In genomic region chr16:92632115-92632763, GRCm38 (mm10) we compare ENCODE assay signal across 12 mouse cellular contexts.
DNase-seq lines count a peak whose midpoint lies in the region; ATAC-seq and TF ChIP-seq lines count a peak whose summit lies in the region.
"Had no signal": no experiment of that assay in that cellular context is flagged by ENCODE, and none has a peak within 500 bp of the region (broad histone marks: within the 10 kb centered on the region; RNA-seq: fewer than 3 reads in every experiment).

No protein-coding gene starts in this region.

- no peak overlapping the region for H3K27ac ChIP-seq in embryonic facial prominence, embryonic 10.5 days (replicated peaks)
- no peak overlapping the region for H3K27ac ChIP-seq in liver, postnatal 0 days (ENCODE audit: low read depth)
- H3K27ac ChIP-seq: neural tube, embryonic 13.5 days had no signal

- no peak overlapping the region for H3K9ac ChIP-seq in liver, postnatal 0 days (replicated peaks)
- H3K9ac ChIP-seq: neural tube, embryonic 13.5 days had no signal

- H3K36me3 ChIP-seq in embryonic facial prominence, embryonic 10.5 days (replicated peaks): no peaks in the 10 kb centered on the region
- H3K36me3 ChIP-seq in liver, postnatal 0 days (replicated peaks; ENCODE audit: insufficient read depth, low read length): peaks cover 3% of the 10 kb centered on the region
- H3K36me3 ChIP-seq: neural tube, embryonic 13.5 days had no signal

- WGBS in embryonic facial prominence, embryonic 10.5 days: 11% methylated on average over 11 of the region's 11 CpGs
- WGBS in liver, postnatal 0 days (ENCODE audit: insufficient replicate concordance): 39% methylated on average over 11 of the region's 11 CpGs

- peak overlapping the region; percentile 23; the same call in 1 of the 2 replicates for H3K4me3 ChIP-seq in embryonic facial prominence, embryonic 10.5 days
- no peak overlapping the region for H3K4me3 ChIP-seq in liver, postnatal 0 days (ENCODE audit: low read depth, low read length)
- H3K4me3 ChIP-seq: neural tube, embryonic 13.5 days had no signal

- peaks cover 47% of the 10 kb centered on the region for H3K4me1 ChIP-seq in embryonic facial prominence, embryonic 10.5 days
- no peaks in the 10 kb centered on the region for H3K4me1 ChIP-seq in liver, postnatal 0 days (ENCODE audit: insufficient read depth)

- TF ChIP-seq CTCF in liver, postnatal 0 days (IDR thresholded peaks at IDR 0.05; ENCODE audit: low read depth): no peak

- intact Hi-C loops in heart, postnatal 25 days (cut with DNase I): no loop called here
- intact Hi-C loops in heart, postnatal 10 days (cut with DNase I): no loop called here

- 0 out of 2 replicates have a peak overlapping the region, but pooled peaks have one; percentile 1 for H3K4me2 ChIP-seq in liver, postnatal 0 days (ENCODE audit: low read depth, low read length)
- H3K4me2 ChIP-seq: neural tube, embryonic 13.5 days had no signal

- no peak for TF ChIP-seq EP300 in liver, postnatal 0 days (IDR thresholded peaks at IDR 0.05; ENCODE audit: low read depth)

- H3K27me3 ChIP-seq in embryonic facial prominence, embryonic 10.5 days (replicated peaks; ENCODE audit: low read depth, poor library complexity, severe bottlenecking): peaks cover 31% of the 10 kb centered on the region
- no peaks in the 10 kb centered on the region for H3K27me3 ChIP-seq in liver, postnatal 0 days (ENCODE audit: insufficient read depth, low read length)
- H3K27me3 ChIP-seq: neural tube, embryonic 13.5 days had no signal

- peak; percentile 90 for ATAC-seq in liver, postnatal 0 days

- H3K9me3 ChIP-seq in embryonic facial prominence, embryonic 10.5 days: no peaks in the 10 kb centered on the region
- no peaks in the 10 kb centered on the region for H3K9me3 ChIP-seq in liver, postnatal 0 days (ENCODE audit: low read length)
- H3K9me3 ChIP-seq: neural tube, embryonic 13.5 days had no signal

- DNase-seq in heart, adult 11 months: peak; percentile 94
- DNase-seq in heart, postnatal 25 days (ENCODE audit: low spot score): no peak
- peak; percentile 42 for DNase-seq in embryonic facial prominence, embryonic 10.5 days (ENCODE audit: low spot score)
- DNase-seq in heart, postnatal 10 days: peak; percentile 55
- peak; percentile 45 for DNase-seq in liver, postnatal 0 days
- DNase-seq in frontal cortex, adult 2 months (ENCODE audit: extremely low spot score in 1 of 2, low spot score in 1 of 2): no peak
- no peak for DNase-seq in gastrocnemius, adult 18-20 months (ENCODE audit: low spot score)
- DNase-seq in thymus, postnatal 25 days: no peak
- DNase-seq: B cell, adult 2 months; cerebellum, adult 18-20 months; layer of hippocampus, adult 9-11 months had no signal

Comparison
In these comparisons a context has a peak if more than half of its experiments do, and no peak if none do; other contexts are left out.
1. DNase-seq: peak in heart, adult 11 months (single experiment), embryonic facial prominence, embryonic 10.5 days (single experiment), heart, postnatal 10 days (2 of 2) and liver, postnatal 0 days (single experiment); none in heart, postnatal 25 days (single experiment), frontal cortex, adult 2 months (0 of 2), gastrocnemius, adult 18-20 months (single experiment) and thymus, postnatal 25 days (single experiment).